Mouse (Mus musculus) neural tube, embryonic 11.5 days (tissue): ENCODE data around the gene Gm48552. TPM values are rescaled to one million over a fixed set of nuclear protein-coding genes. Genes with fewer than 3 reads are reported as not detected.
A peak's percentile ranks its signal among the peaks of the same experiment; 100 is the strongest.

Source experiments
- ATAC-seq: fragments of 200-750 bp; cut with Nextera tagmentation; 2 replicates; pipeline ENCODE4 v1.8.0; 2017; ENCODE audit warnings: moderate number of reproducible peaks, mild to moderate bottlenecking, moderate TSS enrichment, moderate library complexity; ENCODE audit not compliant: insufficient read depth, low FRiP score, low TSS enrichment
- DNase-seq: peaks from one replicate; pipeline ENCODE4 v3.0.0-alpha.2; 2015; ENCODE audit warnings: low spot score
- H3K27ac ChIP-seq: fragments of 300-500 bp; sonication (generic); 2 replicates; pipeline ENCODE4 v1.5.1; 2014; ENCODE audit warnings: low read depth, mild to moderate bottlenecking, low read length
- H3K27me3 ChIP-seq: fragments of 300-500 bp; sonication (generic); 2 replicates; pipeline ENCODE4 v1.6.1; 2014; ENCODE audit warnings: mild to moderate bottlenecking, low read length, mixed read lengths; ENCODE audit not compliant: control insufficient read depth, insufficient read depth
- H3K36me3 ChIP-seq: fragments of 300-500 bp; sonication (generic); 2 replicates; pipeline ENCODE4 v1.6.1; 2014; ENCODE audit warnings: mild to moderate bottlenecking, low read length, moderate library complexity, mixed read lengths; ENCODE audit not compliant: control insufficient read depth, insufficient read depth
- H3K4me1 ChIP-seq: fragments of 300-500 bp; sonication (generic); 2 replicates; pipeline ENCODE4 v1.6.1; 2014; ENCODE audit warnings: low read length, mixed read lengths; ENCODE audit not compliant: control insufficient read depth, insufficient read depth
- H3K4me2 ChIP-seq: fragments of 300-500 bp; sonication (generic); 2 replicates; pipeline ENCODE4 v1.6.1; 2014; ENCODE audit warnings: low read depth, mild to moderate bottlenecking, moderate library complexity
- H3K4me3 ChIP-seq: fragments of 300-500 bp; sonication (generic); 2 replicates; pipeline ENCODE4 v1.5.1; 2014; ENCODE audit warnings: low read depth, low read length
- H3K9ac ChIP-seq: fragments of 300-500 bp; sonication (generic); 2 replicates; pipeline ENCODE4 v1.6.1; 2014; ENCODE audit warnings: mild to moderate bottlenecking, low read length
- H3K9me3 ChIP-seq: fragments of 300-500 bp; sonication (generic); 2 replicates; pipeline ENCODE4 v1.6.1; 2016; ENCODE audit warnings: low read length; ENCODE audit not compliant: control insufficient read depth
- WGBS: fragments of 180-500 bp; shearing (Covaris S2); extraction: QIAGEN DNeasy Blood & Tissue Kit; methylation state at CpG from one replicate; pipeline ENCODE4 v1.1.7; 2014; 5-methylcytosine and 5-hydroxymethylcytosine counted together
- polyA plus RNA-seq: library from polyadenylated mRNA; unstranded; fragments of >200 nt; fragmentation: Nextera tagmentation; extraction: Ambion mirVana; gene quantifications from 2 replicates; pipeline ENCODE4 v1.2.1, GENCODE M21; 2014

Gm48552 gene
- polyA plus RNA-seq, 1 experiment from 2014 or later = 1.3 TPM

DNA sequence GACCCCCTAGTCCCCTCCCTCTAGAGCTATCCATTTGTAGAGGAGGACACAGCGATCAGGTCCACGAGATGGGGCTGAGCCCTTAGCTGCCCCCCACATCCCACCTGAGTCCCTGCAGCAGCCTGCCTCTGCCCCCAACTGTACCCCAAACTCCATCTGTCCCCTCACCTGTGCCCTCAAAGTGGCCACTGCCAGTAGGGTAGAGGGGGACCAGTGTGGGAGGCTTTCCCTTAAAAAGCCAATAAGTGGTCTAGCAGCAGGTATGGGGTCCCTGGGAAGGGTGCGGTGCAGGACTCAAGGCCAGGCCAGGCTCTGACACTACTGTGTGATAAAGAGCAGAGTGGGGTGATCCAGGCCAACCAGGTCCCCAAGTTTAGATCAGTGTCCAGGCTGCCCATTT lies 38.5 kb downstream of the Gm48552 start:
- DNase-seq (peak; percentile 9), ATAC-seq (no peak)
- H3K27me3 ChIP-seq = peaks cover 62% of the 10 kb centered on the region
- no peaks in the 10 kb centered on the region for H3K36me3 ChIP-seq
- H3K4me1 ChIP-seq = peaks cover 14% of the 10 kb centered on the region
- H3K9ac ChIP-seq = no peak overlapping the region
- WGBS = 40% methylated on average over 3 of the region's 3 CpGs
- no peaks in the 10 kb centered on the region for H3K9me3 ChIP-seq
- peak overlapping the region; percentile 31 for H3K4me3 ChIP-seq
- H3K27ac ChIP-seq = no peak overlapping the region
- no peak overlapping the region; the same call in 1 of the 2 replicates for H3K4me2 ChIP-seq

DNA sequence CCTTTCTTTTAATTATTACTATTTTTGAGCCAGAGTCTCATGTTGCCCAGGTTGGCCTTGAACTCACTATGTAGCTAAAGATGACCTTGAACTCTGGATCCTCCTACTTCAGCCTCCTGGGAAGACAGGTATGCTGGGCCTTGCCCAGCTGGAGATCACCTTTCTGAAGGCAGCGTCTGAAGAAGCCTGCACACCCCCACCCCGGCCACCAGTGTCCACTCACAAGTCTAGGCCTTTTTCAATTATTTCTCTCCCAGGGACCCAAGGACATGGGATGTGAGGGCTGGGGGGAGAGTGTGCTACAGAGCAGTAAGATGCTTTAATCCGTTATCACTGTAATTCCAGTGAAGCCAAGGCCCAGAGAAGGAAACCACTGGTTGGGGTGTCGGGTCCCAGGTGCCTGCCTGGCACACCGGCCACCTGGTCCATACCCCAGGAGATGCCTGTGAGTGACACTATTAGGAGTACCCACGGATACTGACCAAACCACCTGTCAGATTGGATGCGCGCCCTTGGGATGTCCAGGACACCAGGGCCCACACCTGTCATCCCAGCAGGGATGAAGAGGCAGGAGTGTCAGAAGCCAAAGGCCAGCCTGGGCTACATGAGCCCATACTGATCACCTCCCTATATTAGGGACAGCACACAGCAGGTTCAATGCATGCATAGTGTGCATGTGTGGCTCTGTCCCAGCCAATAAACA lies 39.1 kb downstream of the Gm48552 start:
- H3K4me2 ChIP-seq = no peak overlapping the region
- DNase-seq (no peak), ATAC-seq (no peak)
- H3K9me3 ChIP-seq = no peaks in the 10 kb centered on the region
- no peak overlapping the region for H3K9ac ChIP-seq
- H3K4me3 ChIP-seq = no peak overlapping the region
- H3K27ac ChIP-seq = no peak overlapping the region
- no peaks in the 10 kb centered on the region for H3K36me3 ChIP-seq
- H3K27me3 ChIP-seq = peaks cover 62% of the 10 kb centered on the region
- 70% methylated on average over 8 of the region's 8 CpGs for WGBS
- peaks cover 14% of the 10 kb centered on the region for H3K4me1 ChIP-seq

DNA sequence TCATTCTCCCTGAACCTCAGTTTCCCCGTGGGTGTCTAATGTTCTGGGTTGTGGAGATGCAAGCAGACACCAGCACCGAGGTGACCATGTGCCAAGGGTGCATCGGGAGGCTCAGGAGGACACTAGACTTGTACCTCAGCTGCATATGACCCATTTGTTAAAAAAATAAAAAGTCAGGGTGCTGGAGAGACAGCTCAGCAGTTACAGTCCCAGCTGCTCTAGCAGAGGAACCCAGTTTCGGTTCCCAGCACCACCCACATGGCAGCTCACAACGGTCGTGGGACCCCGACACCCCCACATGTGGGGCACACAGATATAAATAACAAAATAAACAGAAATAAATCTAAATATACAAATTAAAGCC lies 39.7 kb downstream of the Gm48552 start:
- Histone ChIP-seq H3K4me2 (no peak overlapping the region), H3K9me3 (no peaks in the 10 kb centered on the region), H3K27ac (no peak overlapping the region), H3K9ac (no peak overlapping the region), H3K4me3 (no peak overlapping the region), H3K27me3 (peaks cover 62% of the 10 kb centered on the region), H3K36me3 (no peaks in the 10 kb centered on the region), H3K4me1 (peaks cover 17% of the 10 kb centered on the region)
- DNase-seq = peak; percentile 6
- ATAC-seq = no peak
- WGBS = 90% methylated on average over 7 of the region's 7 CpGs

DNA sequence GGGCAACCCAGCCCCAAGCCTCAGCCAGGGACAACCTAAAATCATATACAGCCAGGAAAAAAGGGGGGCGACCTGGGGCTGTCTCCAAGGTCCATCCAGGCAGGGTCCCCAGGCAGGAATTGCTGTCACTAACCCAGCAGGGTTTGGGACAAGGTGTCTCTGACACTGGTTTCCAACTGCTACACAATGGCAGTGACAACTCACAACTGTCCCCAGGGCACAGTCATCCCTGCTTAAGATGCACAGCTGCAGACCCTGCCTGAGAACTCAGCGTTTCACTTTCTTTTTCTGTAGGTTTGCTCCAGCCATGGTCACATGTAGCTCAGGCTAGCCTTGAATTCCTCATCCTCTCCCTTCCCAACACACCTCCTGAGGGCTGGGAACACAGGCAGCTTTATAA lies 40.3 kb downstream of the Gm48552 start:
- no peak overlapping the region for H3K27ac ChIP-seq
- no peaks in the 10 kb centered on the region for H3K36me3 ChIP-seq
- H3K4me3 ChIP-seq = peak overlapping the region; percentile 86; the same call in 1 of the 2 replicates
- ATAC-seq = no peak
- peaks cover 58% of the 10 kb centered on the region for H3K27me3 ChIP-seq
- no peak overlapping the region for H3K9ac ChIP-seq
- DNase-seq = peak; percentile 7
- H3K9me3 ChIP-seq = no peaks in the 10 kb centered on the region
- WGBS = 15% methylated on average over 2 of the region's 2 CpGs
- H3K4me2 ChIP-seq = no peak overlapping the region
- peaks cover 17% of the 10 kb centered on the region for H3K4me1 ChIP-seq

DNA sequence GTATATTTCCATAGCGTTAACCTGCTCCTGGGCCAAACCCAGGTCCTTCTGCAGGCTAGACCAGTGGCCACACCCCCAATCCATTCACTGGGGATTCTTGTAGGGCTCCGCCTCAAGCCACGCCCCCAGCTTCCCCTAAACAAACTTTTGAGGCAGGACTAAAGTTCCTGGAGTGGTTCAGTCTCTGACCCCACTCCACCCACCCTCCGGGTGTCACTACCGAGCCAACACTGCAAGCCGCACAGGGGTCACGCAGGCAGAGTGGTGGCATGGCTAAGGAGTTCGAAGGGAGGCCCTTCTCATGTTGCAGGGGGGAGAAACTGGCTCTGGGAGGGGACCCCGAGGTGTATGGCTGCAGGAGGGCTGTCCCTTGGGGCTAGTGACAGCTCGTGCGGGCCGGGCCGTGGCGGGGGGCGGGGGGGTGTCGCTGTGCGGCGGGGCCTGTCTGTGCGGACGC lies 40.8 kb downstream of the Gm48552 start:
- Histone ChIP-seq H3K9ac (peak overlapping the region; percentile 90), H3K27me3 (peaks cover 53% of the 10 kb centered on the region), H3K36me3 (no peaks in the 10 kb centered on the region), H3K4me3 (peak overlapping the region; percentile 86), H3K9me3 (no peaks in the 10 kb centered on the region), H3K27ac (peak overlapping the region; percentile 77; the same call in 1 of the 2 replicates), H3K4me2 (peak overlapping the region; percentile 88), H3K4me1 (peaks cover 17% of the 10 kb centered on the region)
- WGBS = under 1% methylated on average over 20 of the region's 20 CpGs
- ATAC-seq = 0 out of 2 replicates have a peak, but pooled peaks have one; percentile 10
- peak; percentile 79 for DNase-seq

DNA sequence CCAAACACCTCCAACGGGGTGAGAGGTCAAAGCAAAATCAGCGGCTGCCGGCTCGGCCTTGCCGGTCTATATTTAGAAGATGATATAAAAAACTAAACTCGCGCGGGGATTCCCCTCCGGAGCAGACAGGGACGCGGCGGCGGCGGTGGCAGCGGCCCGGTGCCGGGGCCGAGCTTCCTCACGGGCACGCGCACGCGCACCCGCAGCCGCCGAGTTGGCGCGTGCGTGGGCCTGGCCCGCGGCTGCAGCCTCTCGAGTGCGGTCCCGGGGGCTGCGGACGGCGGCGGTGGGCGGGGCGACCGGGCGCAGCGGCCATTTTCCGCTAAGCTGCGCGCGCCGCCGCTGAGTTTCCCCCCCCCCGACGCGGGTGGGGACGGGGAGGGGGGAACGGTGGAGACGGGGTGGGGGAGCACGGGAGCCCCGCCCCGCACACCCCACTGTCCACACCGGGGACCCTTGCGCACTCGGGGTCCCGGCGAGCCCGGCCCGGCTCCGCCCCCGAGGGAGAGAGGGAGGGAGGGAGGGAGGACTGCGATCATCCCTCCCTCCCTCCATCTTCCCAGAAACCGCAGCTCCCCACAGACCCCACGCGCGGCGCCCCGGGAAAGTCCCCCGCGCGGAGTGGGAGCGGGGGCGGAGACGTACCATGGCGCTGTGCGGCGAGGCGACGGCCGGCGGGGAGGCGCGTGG lies 41.5 kb downstream of the Gm48552 start:
- H3K27me3 ChIP-seq = peaks cover 47% of the 10 kb centered on the region
- H3K4me1 ChIP-seq = peaks cover 17% of the 10 kb centered on the region
- peak overlapping the region; percentile 88 for H3K4me2 ChIP-seq
- DNase-seq (peak; percentile 87), ATAC-seq (no peak)
- H3K4me3 ChIP-seq = peak overlapping the region; percentile 86
- peak overlapping the region; percentile 90 for H3K9ac ChIP-seq
- H3K27ac ChIP-seq = peak overlapping the region; percentile 77
- under 1% methylated on average over 41 of the region's 89 CpGs for WGBS
- no peaks in the 10 kb centered on the region for H3K36me3 ChIP-seq
- no peaks in the 10 kb centered on the region for H3K9me3 ChIP-seq

DNA sequence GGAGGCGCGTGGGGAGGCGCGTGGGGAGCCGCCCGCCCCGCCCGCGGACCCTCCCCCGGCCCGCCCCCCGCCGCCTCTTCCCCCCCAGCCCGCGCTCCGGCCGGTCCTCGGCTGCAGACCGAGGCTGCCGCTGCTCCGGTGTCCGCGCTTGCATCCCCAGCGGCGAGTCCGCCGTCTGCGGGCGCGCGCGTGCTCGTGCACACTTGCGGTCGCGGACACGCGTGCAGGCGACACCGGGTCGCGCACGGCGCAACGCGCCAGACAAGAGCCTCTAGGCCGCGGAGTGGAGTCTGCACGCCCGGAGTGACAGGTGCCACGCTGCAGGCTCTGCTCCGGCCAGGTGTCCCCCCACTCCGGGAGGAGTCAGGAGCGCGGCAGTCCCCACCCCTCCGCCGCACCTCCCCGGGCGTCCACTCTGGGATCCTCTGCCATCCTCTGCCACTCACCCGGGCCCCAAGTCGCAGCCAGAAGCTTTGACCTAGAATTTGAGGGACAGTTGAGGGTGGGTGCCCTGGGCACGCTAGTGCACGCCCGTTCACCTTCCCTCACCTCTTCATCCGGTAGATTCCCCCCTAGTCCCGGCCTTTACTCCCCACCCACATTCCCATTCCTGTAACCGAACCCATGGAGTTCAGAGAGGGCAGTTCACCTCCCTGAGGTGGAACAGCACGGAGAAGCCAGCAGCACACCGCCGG lies 42.2 kb downstream of the Gm48552 start:
- peak overlapping the region; percentile 88 for H3K4me2 ChIP-seq
- no peaks in the 10 kb centered on the region for H3K9me3 ChIP-seq
- H3K9ac ChIP-seq = peak overlapping the region; percentile 90
- peaks cover 40% of the 10 kb centered on the region for H3K27me3 ChIP-seq
- ATAC-seq = no peak
- peak overlapping the region; percentile 86 for H3K4me3 ChIP-seq
- H3K36me3 ChIP-seq = no peaks in the 10 kb centered on the region
- peaks cover 17% of the 10 kb centered on the region for H3K4me1 ChIP-seq
- peak overlapping the region; percentile 77 for H3K27ac ChIP-seq
- under 1% methylated on average over 55 of the region's 70 CpGs for WGBS
- peak; percentile 59 for DNase-seq

DNA sequence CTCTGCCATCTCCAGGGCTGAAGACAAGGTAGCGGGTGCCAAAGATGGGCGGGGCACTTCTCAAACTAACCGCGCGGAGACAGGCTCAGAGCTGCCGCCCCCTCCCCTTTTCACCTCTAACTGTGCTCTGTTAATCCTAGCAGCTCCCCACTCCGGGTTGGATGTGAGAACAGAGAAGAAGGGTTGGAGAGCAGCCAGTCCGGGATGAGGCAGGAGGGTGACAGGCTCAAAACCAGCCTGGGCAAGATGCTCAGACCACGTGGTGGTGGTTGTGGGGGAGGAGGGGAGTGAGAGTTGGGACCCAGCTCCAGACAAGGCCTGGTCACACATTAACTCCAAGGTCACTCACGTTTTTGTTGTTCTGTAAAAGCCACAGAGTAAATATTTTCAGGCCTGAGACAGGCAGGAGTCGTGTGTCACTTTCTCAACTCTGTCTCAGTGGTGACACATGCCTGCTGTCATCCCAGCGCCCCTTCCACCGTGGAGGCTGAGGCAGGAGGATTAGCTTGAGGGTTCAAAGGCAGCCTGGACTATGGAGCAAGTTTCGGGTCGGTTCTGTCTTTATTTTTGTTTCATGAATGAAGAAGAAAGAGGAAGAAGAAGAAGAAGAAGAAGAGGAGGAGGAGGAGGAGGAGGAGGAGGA lies 42.8 kb downstream of the Gm48552 start:
- Histone ChIP-seq H3K27me3 (peaks cover 34% of the 10 kb centered on the region), H3K36me3 (no peaks in the 10 kb centered on the region), H3K27ac (no peak overlapping the region), H3K9ac (no peak overlapping the region), H3K4me2 (peak overlapping the region; percentile 88; the same call in 1 of the 2 replicates), H3K9me3 (no peaks in the 10 kb centered on the region), H3K4me1 (peaks cover 12% of the 10 kb centered on the region), H3K4me3 (peak overlapping the region; percentile 86; the same call in 1 of the 2 replicates)
- WGBS = 14% methylated on average over 15 of the region's 15 CpGs
- ATAC-seq = no peak
- peak; percentile 25 for DNase-seq
